8 mouse cellular contexts compared by ENCODE assay signal in genomic region chr1:58562455-58562854, GRCm38 (mm10). TPM values are rescaled to one million over a fixed set of nuclear protein-coding genes. Genes with fewer than 3 reads are reported as not detected.
DNase-seq lines count a peak whose midpoint lies in the region; ATAC-seq lines count a peak whose summit lies in the region.

No protein-coding gene starts in this region.

- DNase-seq in heart, adult 8-10 months (ENCODE audit: low spot score), result peak; percentile 31
- no peak for DNase-seq in heart, embryonic 10.5 days (ENCODE audit: low spot score)
- DNase-seq in urinary bladder, postnatal 36 days (ENCODE audit: low spot score in 2 of 2), result peak; percentile 29 to 31
- DNase-seq in urinary bladder, adult 18-20 months (ENCODE audit: low spot score in 2 of 2), result no peak
- peak; percentile 67 to 80 for DNase-seq in cerebellum, postnatal 10 days
- DNase-seq in kidney, postnatal 14 days, result peak; percentile 55
- peak; percentile 29 for DNase-seq in retina, adult 2 months (ENCODE audit: low read depth, low spot score)

- H3K27ac ChIP-seq in heart, embryonic 10.5 days, result no peak overlapping the region

- no peaks in the 10 kb centered on the region for H3K9me3 ChIP-seq in heart, embryonic 10.5 days

- H3K4me1 ChIP-seq in heart, embryonic 10.5 days, result no peaks in the 10 kb centered on the region

- 91% methylated on average over 1 of the region's 1 CpGs for WGBS in heart, embryonic 10.5 days

- H3K4me3 ChIP-seq in heart, embryonic 10.5 days, result no peak overlapping the region

- H3K27me3 ChIP-seq in heart, embryonic 10.5 days (ENCODE audit: insufficient read depth, poor library complexity, severe bottlenecking), result no peaks in the 10 kb centered on the region

- ATAC-seq in megakaryocyte, adult 5-6 weeks (ENCODE audit: poor library complexity, severe bottlenecking), result no peak

- H3K36me3 ChIP-seq in heart, embryonic 10.5 days, result peaks cover 16% of the 10 kb centered on the region

RNA-seq across cellular contexts. Expression of gene Fam126b, which starts 23.7 kb away (rescaled TPM):
- total RNA-seq in heart, adult 8-10 months (2022), result 10 to 100 TPM; 10.2 to 21.2 (median 16.5) TPM
- polyA plus RNA-seq in heart, embryonic 10.5 days (2016; fragmentation: Nextera tagmentation; extraction: Ambion mirVana), result 4.3 and 6.4 TPM in 2 replicates
- 12.5 and 13.0 TPM in 2 replicates for total RNA-seq in megakaryocyte, adult 5-6 weeks (2015)
- 14.6 and 23.1 TPM in 2 replicates for total RNA-seq in megakaryocyte, adult 5-6 weeks (2017)

RNA-seq across cellular contexts. Expression of gene Ndufb3, which starts 23.7 kb away (rescaled TPM):
- total RNA-seq in heart, adult 8-10 months (2022), result 100 to 1,000 TPM; 264 to 362 (median 303) TPM
- polyA plus RNA-seq in heart, embryonic 10.5 days (2016; fragmentation: Nextera tagmentation; extraction: Ambion mirVana), result 172 and 198 TPM in 2 replicates
- 147 and 149 TPM in 2 replicates for total RNA-seq in megakaryocyte, adult 5-6 weeks (2015)
- total RNA-seq in megakaryocyte, adult 5-6 weeks (2017), result 84.0 and 115 TPM in 2 replicates

RNA-seq across cellular contexts. Expression of gene Orc2, which starts 57.5 kb away (rescaled TPM):
- 10 to 100 TPM; 10.1 to 12.4 (median 11.2) TPM for total RNA-seq in heart, adult 8-10 months (2022)
- polyA plus RNA-seq in heart, embryonic 10.5 days (2016; fragmentation: Nextera tagmentation; extraction: Ambion mirVana), result 33.6 and 39.8 TPM in 2 replicates
- total RNA-seq in megakaryocyte, adult 5-6 weeks (2015), result 20.1 and 21.2 TPM in 2 replicates
- total RNA-seq in megakaryocyte, adult 5-6 weeks (2017), result 46.7 and 61.8 TPM in 2 replicates

Comparison
In these comparisons a context has a peak if more than half of its experiments do, and no peak if none do; other contexts are left out.
1. DNase-seq: peak in heart, adult 8-10 months (single experiment), urinary bladder, postnatal 36 days (2 of 2), cerebellum, postnatal 10 days (2 of 2), kidney, postnatal 14 days (single experiment) and retina, adult 2 months (single experiment); none in heart, embryonic 10.5 days (single experiment) and urinary bladder, adult 18-20 months (0 of 2).